Mouse (Mus musculus) thymus, postnatal 36 days (tissue): ENCODE data around the gene Gm20532.

Experiments used
- DNase-seq, 2 experiments: peaks; one replicate each; pipeline ENCODE4 v3.0.0; 2022; ENCODE audit warnings: mixed read lengths in 2 of 2

Gm20532 gene

GRCm38 (mm10) chr2:26586294-26587043, at the start of gene Gm20532:
Gene Gm20532, plus strand, starts transcription at chr2:26586639.
- peak; percentile 67 to 70 for DNase-seq

GRCm38 (mm10) chr2:26539516-26539915, 46.9 kb upstream of the Gm20532 start:
- no peak for DNase-seq

GRCm38 (mm10) chr2:26540721-26541120, 45.7 kb upstream of the Gm20532 start:
- DNase-seq: no peak

GRCm38 (mm10) chr2:26541258-26541910, 45.1 kb upstream of the Gm20532 start:
- no peak for DNase-seq

- DNase-seq: no peak
These were observed 43.3 kb upstream of the Gm20532 start for GRCm38 (mm10) chr2:26543155-26543554.

GRCm38 (mm10) chr2:26543768-26544167, 42.7 kb upstream of the Gm20532 start:
- no peak for DNase-seq

- DNase-seq: no peak
These were observed 42.2 kb upstream of the Gm20532 start for GRCm38 (mm10) chr2:26544265-26544664.

- DNase-seq: peak; percentile 15 to 40
These were observed 39.0 kb upstream of the Gm20532 start for GRCm38 (mm10) chr2:26547481-26547880.

- DNase-seq: no peak
These were observed 36.6 kb upstream of the Gm20532 start for GRCm38 (mm10) chr2:26549801-26550200.

GRCm38 (mm10) chr2:26550205-26550604, 36.2 kb upstream of the Gm20532 start:
- peak; percentile 56 for DNase-seq

GRCm38 (mm10) chr2:26550777-26551176, 35.7 kb upstream of the Gm20532 start:
- DNase-seq: no peak

GRCm38 (mm10) chr2:26551446-26551845, 35.0 kb upstream of the Gm20532 start:
- DNase-seq: peak; percentile 71 to 83

GRCm38 (mm10) chr2:26552066-26552465, 34.4 kb upstream of the Gm20532 start:
- DNase-seq: peak; percentile 73 to 85

- no peak for DNase-seq
These were observed 32.5 kb upstream of the Gm20532 start for GRCm38 (mm10) chr2:26553904-26554303.

GRCm38 (mm10) chr2:26555076-26555475, 31.4 kb upstream of the Gm20532 start:
- no peak for DNase-seq

- DNase-seq: no peak
These were observed 29.9 kb upstream of the Gm20532 start for GRCm38 (mm10) chr2:26556535-26556993.

- no peak for DNase-seq
These were observed 25.9 kb upstream of the Gm20532 start for GRCm38 (mm10) chr2:26560506-26560905.

GRCm38 (mm10) chr2:26561351-26562016, 25.0 kb upstream of the Gm20532 start:
- DNase-seq: no peak

- DNase-seq: peak; percentile 75 to 81
These were observed 20.2 kb upstream of the Gm20532 start for GRCm38 (mm10) chr2:26566221-26566620.

GRCm38 (mm10) chr2:26570034-26570433, 16.4 kb upstream of the Gm20532 start:
- peak; percentile 64 to 68 for DNase-seq

GRCm38 (mm10) chr2:26571400-26571799, 15.0 kb upstream of the Gm20532 start:
- DNase-seq: no peak

GRCm38 (mm10) chr2:26571826-26572225, 14.6 kb upstream of the Gm20532 start:
- DNase-seq: no peak

GRCm38 (mm10) chr2:26573396-26573795, 13.0 kb upstream of the Gm20532 start:
- DNase-seq: no peak

GRCm38 (mm10) chr2:26573807-26574206, 12.6 kb upstream of the Gm20532 start:
- DNase-seq: no peak
